Mouse (Mus musculus) limb, embryonic 10.5 days (tissue): Measurements from ENCODE around the gene Stk10. TPM values are rescaled to one million over a fixed set of nuclear protein-coding genes. Genes with fewer than 3 reads are reported as not detected.

Experiments
- DNase-seq: peaks from one replicate; pipeline ENCODE4 v3.0.0-alpha.2; 2017; ENCODE audit warnings: low spot score
- H3K27ac ChIP-seq: fragments of 300-500 bp; sonication (generic); 2 replicates; pipeline ENCODE4 v1.5.1; 2016; ENCODE audit warnings: mild to moderate bottlenecking
- H3K27me3 ChIP-seq: fragments of 300-500 bp; sonication (generic); 2 replicates; pipeline ENCODE4 v1.6.1; 2016; ENCODE audit warnings: low read depth, mild to moderate bottlenecking; ENCODE audit not compliant: poor library complexity, severe bottlenecking
- H3K36me3 ChIP-seq: fragments of 300-500 bp; sonication (generic); 2 replicates; pipeline ENCODE4 v1.6.1; 2016; ENCODE audit warnings: mild to moderate bottlenecking, moderate library complexity
- H3K4me1 ChIP-seq: fragments of 300-500 bp; sonication (generic); 2 replicates; pipeline ENCODE4 v1.6.1; 2016
- H3K4me3 ChIP-seq: fragments of 300-500 bp; sonication (generic); 2 replicates; pipeline ENCODE4 v1.5.1; 2016; ENCODE audit warnings: mild to moderate bottlenecking, moderate library complexity
- H3K9me3 ChIP-seq: fragments of 300-500 bp; sonication (generic); replicated peaks from 2 replicates; pipeline ENCODE4 v1.6.1; 2016; ENCODE audit warnings: mild to moderate bottlenecking
- WGBS: fragments of 180-500 bp; shearing (Covaris S2); methylation state at CpG from one replicate; pipeline ENCODE4 v1.1.7; 2016; 5-methylcytosine and 5-hydroxymethylcytosine counted together
- polyA plus RNA-seq: library from polyadenylated mRNA; unstranded; fragments of >200 nt; fragmentation: Nextera tagmentation; extraction: Ambion mirVana; gene quantifications from 2 replicates; pipeline ENCODE4 v1.2.1, GENCODE M21; 2016

The Stk10 gene
- polyA plus RNA-seq, 1 experiment from 2014 or later = 2.8 TPM

DNA sequence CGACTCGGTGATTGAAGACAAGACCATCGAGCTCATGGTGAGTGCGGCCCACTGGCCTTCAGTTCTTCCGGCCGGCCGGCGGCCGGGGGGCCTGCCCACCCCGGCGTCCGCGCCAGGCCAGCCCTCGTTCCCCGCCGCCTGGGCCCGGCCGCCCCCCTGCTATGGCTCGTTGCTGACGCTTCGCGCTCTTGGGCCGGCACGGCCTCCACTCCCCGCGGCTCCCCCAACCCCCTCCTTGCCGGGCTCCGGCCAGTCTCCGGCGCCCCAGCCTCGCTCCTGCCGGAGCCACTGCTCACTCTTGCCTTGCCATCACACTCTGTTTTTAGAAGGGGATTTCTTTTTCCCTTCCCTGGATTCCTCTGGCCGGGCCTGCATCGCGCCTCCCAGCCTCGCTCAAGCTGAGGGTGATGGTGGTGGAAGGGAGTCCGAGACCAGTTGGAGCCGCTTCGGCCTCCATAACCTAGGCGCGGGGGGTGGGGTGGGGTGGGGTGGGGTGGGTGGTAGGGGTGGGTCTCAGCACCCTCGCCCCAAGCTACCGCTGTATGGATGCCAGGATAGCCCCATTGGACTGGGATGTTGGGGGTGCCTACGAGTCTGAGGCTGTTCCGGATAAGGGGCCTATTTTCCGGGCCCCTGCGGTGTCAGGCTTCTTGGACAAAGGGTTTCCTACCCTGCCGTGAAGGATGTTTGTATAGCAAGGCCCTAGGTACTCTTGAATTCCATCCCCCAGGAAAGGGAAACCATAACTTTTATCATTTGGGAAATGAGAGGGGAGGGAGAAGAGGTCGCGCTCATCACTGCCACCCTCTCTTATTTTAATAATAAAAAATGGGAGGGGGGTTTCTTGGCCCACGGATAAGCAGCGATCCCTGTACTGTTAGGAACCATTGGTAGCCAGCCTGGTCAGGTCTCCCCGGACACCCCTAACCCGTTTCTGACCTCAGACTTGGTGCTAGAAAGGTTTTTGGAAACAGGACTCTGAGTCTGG is 110.1 kb downstream of the Stk10 start:
- Histone ChIP-seq H3K27me3 (no peaks in the 10 kb centered on the region), H3K4me1 (peaks cover 35% of the 10 kb centered on the region), H3K4me3 (peak overlapping the region; percentile 99), H3K36me3 (peaks cover 2% of the 10 kb centered on the region; the same call in 1 of the 2 replicates), H3K27ac (peak overlapping the region; percentile 98), H3K9me3 (no peaks in the 10 kb centered on the region)
- under 1% methylated on average over 43 of the region's 54 CpGs for WGBS
- DNase-seq = no peak

GRCm38 (mm10) chr11:32644010-32644409 is 110.9 kb downstream of the Stk10 start:
- 59% methylated on average over 3 of the region's 3 CpGs for WGBS
- Histone ChIP-seq H3K27ac (peak overlapping the region; percentile 98), H3K27me3 (no peaks in the 10 kb centered on the region)

GRCm38 (mm10) chr11:32647265-32647664 is 114.2 kb downstream of the Stk10 start:
- Histone ChIP-seq H3K4me3 (no peak overlapping the region), H3K4me1 (peaks cover 10% of the 10 kb centered on the region), H3K9me3 (no peaks in the 10 kb centered on the region), H3K36me3 (peaks cover 2% of the 10 kb centered on the region; the same call in 1 of the 2 replicates), H3K27me3 (no peaks in the 10 kb centered on the region), H3K27ac (no peak overlapping the region)
- no peak for DNase-seq
- 79% methylated on average over 2 of the region's 2 CpGs for WGBS

More at GRCm38 (mm10) chr11:32644010-32644409, 110.9 kb downstream of the Stk10 start:
- no peak for DNase-seq
- no peaks in the 10 kb centered on the region for H3K9me3 ChIP-seq
- H3K4me3 ChIP-seq = peak overlapping the region; percentile 99
- H3K4me1 ChIP-seq = peaks cover 27% of the 10 kb centered on the region
- peaks cover 2% of the 10 kb centered on the region; the same call in 1 of the 2 replicates for H3K36me3 ChIP-seq

DNA sequence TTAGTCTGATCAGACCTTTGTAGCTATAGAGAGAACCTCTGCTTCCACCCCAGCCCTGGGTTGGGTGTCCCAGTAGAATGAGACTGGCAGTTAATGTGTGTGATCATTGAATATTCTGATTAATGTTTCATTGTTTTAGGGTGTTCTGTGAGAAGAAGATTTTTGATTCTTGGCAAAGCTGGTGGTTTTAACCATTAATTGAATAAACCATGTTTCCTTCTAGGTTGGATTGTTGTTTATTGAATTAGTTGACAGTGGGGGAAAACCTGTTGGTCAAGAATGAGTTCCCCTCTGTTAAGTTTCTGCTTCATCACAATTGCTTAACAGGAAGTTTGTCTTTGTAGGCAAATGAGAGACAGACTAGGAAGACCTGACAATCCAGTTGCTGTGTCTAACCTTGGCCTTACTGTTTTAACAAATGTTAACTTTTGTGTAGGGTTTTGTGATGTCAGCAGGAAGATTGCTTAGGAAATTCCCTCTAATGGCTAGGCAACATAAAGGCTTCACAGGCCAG is 117.2 kb downstream of the Stk10 start:
- H3K36me3 ChIP-seq = peaks cover 14% of the 10 kb centered on the region; the same call in 1 of the 2 replicates
- DNase-seq = no peak
- no peak overlapping the region for H3K4me3 ChIP-seq
- 0 out of 2 replicates have a peak, but pooled peaks cover 3% of the 10 kb centered on the region for H3K4me1 ChIP-seq
- no peaks in the 10 kb centered on the region for H3K9me3 ChIP-seq
- H3K27ac ChIP-seq = no peak overlapping the region
- no peaks in the 10 kb centered on the region for H3K27me3 ChIP-seq

DNA sequence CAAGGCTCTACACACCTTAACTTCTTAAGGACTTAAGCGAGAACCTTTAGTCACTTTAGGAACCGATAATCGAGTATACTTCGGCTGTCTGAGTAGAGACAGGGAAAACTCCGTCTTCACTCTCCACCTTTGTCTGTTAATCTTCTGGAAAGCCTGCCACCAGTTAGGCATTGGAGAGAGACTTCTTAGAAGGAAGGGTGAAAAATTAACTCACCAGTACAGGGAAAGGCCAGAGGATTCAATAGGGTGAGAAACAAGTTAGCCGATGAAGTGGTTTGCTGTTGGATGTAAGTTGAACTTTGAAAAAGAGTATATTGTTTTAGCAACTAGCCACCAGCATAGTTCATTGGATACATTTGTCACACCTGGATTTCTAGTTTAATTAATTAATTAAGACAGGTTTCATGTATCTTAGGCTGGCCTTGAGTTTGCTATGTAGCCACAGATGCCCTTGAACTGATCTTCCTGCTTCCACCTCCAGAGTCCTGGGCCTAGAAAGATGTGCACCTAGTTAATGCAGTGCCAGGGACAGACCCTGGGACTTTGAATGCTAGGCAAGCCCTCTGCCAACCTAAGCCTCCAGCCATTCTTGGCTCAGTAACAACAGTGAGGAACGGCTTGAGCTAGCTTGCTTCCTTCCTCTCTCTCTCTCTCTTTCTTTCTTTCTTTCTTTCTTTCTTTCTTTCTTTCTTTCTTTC is 117.9 kb downstream of the Stk10 start:
- H3K27me3 ChIP-seq = no peaks in the 10 kb centered on the region
- 0 out of 2 replicates have a peak, but pooled peaks cover 3% of the 10 kb centered on the region for H3K4me1 ChIP-seq
- no peak overlapping the region for H3K27ac ChIP-seq
- no peak for DNase-seq
- no peak overlapping the region for H3K4me3 ChIP-seq
- H3K36me3 ChIP-seq = peaks cover 17% of the 10 kb centered on the region; the same call in 1 of the 2 replicates
- no peaks in the 10 kb centered on the region for H3K9me3 ChIP-seq
- 94% methylated on average over 7 of the region's 7 CpGs for WGBS

GRCm38 (mm10) chr11:32651723-32652122 is 118.6 kb downstream of the Stk10 start:
- H3K4me1 ChIP-seq = 0 out of 2 replicates have a peak, but pooled peaks cover 3% of the 10 kb centered on the region
- H3K27ac ChIP-seq = no peak overlapping the region
- no peaks in the 10 kb centered on the region for H3K27me3 ChIP-seq
- H3K9me3 ChIP-seq = no peaks in the 10 kb centered on the region
- DNase-seq = no peak
- WGBS = 93% methylated on average over 1 of the region's 1 CpGs
- H3K4me3 ChIP-seq = no peak overlapping the region
- H3K36me3 ChIP-seq = peaks cover 17% of the 10 kb centered on the region; the same call in 1 of the 2 replicates

DNA sequence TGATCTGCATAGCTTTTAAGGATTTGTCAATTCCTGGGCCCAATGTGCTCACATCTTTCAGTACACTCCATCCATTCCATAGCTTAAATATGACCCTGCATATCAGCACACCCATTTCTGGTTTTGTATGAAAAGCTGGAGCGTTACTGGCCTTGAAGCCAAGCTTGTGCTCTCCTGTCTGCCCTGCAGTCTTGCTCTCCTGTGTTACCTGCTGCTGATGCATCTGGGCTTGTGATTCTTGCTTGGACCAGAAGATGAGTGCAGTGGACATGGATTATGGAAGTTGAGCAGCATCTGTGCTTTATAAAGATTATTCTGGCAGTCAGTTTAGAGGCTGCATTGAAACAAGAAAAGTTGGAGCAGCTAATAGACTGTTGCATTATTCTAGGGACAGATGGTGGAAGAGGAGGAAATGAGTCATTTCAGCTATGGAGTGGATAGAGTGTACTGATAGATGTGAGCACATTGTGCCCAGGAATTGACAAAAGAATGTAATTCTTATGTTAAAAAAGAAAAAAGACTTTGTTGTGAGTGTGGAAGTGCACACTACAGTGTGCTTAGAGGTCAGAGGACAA is 129.1 kb downstream of the Stk10 start:
- Histone ChIP-seq H3K9me3 (no peaks in the 10 kb centered on the region), H3K4me1 (0 out of 2 replicates have a peak, but pooled peaks cover 3% of the 10 kb centered on the region), H3K27ac (no peak overlapping the region), H3K4me3 (no peak overlapping the region), H3K36me3 (peaks cover 15% of the 10 kb centered on the region), H3K27me3 (no peaks in the 10 kb centered on the region)
- DNase-seq = no peak
- 93% methylated on average over 1 of the region's 1 CpGs for WGBS

- Histone ChIP-seq H3K4me3 (no peak overlapping the region), H3K36me3 (peaks cover 7% of the 10 kb centered on the region; the same call in 1 of the 2 replicates), H3K27me3 (no peaks in the 10 kb centered on the region), H3K27ac (no peak overlapping the region), H3K4me1 (0 out of 2 replicates have a peak, but pooled peaks cover 7% of the 10 kb centered on the region), H3K9me3 (no peaks in the 10 kb centered on the region)
- 94% methylated on average over 3 of the region's 3 CpGs for WGBS
- no peak for DNase-seq
Measured at GRCm38 (mm10) chr11:32665639-32666038, 132.5 kb downstream of the Stk10 start.

DNA sequence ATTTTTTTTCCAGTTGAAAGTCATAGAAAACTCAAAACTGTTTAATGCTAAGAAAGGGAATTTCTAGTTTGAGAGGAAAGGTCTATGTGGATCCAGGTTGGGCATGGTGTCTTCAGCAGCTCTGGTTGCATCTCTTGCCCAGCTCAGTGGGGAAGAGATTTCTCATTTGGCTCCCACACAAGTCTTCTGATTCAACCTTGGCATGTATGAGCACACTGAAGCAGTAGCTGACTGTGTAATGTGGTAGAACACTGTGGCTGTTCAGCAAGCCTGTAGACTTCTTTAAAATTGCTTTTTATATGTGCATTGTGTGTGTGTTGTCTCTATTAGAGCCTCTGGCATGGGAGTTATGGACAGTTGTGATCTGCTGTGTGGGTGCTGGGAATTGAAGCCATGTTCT is 133.9 kb downstream of the Stk10 start:
- H3K27ac ChIP-seq = no peak overlapping the region
- H3K27me3 ChIP-seq = no peaks in the 10 kb centered on the region
- no peak overlapping the region for H3K4me3 ChIP-seq
- DNase-seq = no peak
- no peaks in the 10 kb centered on the region for H3K36me3 ChIP-seq
- 0 out of 2 replicates have a peak, but pooled peaks cover 7% of the 10 kb centered on the region for H3K4me1 ChIP-seq
- H3K9me3 ChIP-seq = no peaks in the 10 kb centered on the region

DNA sequence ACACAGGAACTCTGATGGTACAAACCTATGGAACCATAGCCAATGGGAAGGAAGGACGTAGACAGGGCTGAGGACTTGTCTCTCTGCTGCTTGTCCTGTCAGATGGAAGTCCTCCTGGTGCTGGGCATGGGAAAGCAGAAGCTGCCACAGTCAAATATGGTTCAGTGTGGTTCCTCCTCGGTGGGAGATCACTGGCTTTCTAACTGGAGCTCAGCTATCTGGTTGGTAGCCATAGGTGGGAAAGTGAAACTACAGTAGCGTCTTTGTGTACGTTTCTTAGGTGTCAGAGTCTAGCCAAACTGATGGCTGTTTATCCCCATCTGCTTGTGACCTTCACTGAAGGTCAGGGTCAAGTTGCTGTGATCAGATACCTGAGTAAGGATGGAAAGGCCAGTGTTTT is 138.4 kb downstream of the Stk10 start:
- DNase-seq = no peak
- H3K36me3 ChIP-seq = no peaks in the 10 kb centered on the region
- 0 out of 2 replicates have a peak, but pooled peaks cover 7% of the 10 kb centered on the region for H3K4me1 ChIP-seq
- H3K4me3 ChIP-seq = no peak overlapping the region
- no peaks in the 10 kb centered on the region for H3K9me3 ChIP-seq
- H3K27me3 ChIP-seq = no peaks in the 10 kb centered on the region
- H3K27ac ChIP-seq = no peak overlapping the region
- WGBS = 94% methylated on average over 4 of the region's 4 CpGs
